Mouse (Mus musculus) CD4-positive helper T cell, adult 2 months (primary cell): Measurements from ENCODE around the gene Cox14.
"Not testable (repeated sequence)": the region's sequence is repeated elsewhere in the genome, so short reads cannot be mapped to it uniquely, and the experiment has no call there.

Experiments used
- DNase-seq: peaks from one replicate; pipeline ENCODE4 v3.0.0-alpha.2; 2012; ENCODE audit warnings: low read depth, missing footprints, low spot score

The Cox14 gene

GRCm38 (mm10) chr15:99726549-99726948 lies 1.1 kb downstream of the Cox14 start:
- DNase-seq, result peak; percentile 28

GRCm38 (mm10) chr15:99727039-99727438 lies 1.6 kb downstream of the Cox14 start:
- peak; percentile 36 for DNase-seq

DNA sequence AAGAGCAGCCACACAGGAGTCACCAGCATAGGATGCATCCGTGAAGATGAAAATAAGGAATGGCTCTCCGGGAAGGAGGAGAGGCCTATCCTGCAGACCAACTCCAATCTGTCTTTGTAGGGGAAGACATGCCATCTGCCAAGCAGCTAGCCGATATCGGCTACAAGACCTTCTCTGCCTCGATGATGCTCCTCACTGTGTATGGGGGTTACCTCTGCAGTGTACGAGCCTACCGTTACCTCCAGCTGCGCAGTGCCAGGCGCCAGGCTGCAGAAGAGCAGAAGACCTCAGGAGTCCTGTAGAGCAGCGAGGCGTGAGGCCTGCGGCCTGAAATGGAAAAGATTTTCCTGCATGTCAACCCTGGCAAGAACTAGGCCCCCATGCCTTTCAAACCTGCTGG lies 2.1 kb downstream of the Cox14 start:
- no peak for DNase-seq

- no peak for DNase-seq
Measured at GRCm38 (mm10) chr15:99728211-99728610, 2.8 kb downstream of the Cox14 start.

DNA sequence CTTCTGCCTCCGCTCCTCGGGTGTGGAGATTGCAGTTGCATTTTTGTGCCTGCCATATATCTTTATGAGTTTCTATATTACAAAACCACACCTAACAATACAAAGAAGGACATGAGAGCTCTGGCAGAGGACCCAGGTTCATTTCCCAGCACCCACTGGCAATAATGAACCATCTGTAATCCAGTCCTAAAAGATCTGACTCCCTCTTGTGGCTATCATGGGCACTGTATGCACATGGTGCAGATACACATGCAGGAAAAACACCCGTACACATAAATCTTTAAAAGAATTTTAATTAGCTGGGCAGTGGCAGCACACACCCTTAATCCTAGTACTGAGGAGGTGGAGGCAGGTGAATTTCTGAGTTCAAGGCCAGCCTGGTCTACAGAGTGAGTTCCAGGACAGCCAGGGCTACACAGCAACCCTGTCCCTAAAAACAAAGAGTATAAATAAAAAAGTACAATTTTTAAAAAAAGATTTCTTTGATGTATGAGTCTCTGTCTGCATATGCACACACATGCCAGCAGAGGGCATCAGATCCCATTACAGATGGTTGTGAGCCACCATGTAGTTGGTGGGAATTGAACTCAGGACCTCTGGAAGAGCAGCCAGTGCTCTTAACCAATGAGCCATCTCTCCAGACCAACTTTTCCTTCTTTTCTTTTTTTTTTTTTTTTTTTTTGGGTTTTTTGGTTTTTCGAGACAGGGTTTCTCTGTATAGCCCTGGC lies 3.8 kb downstream of the Cox14 start:
- DNase-seq, result peak; percentile 27

GRCm38 (mm10) chr15:99731167-99731566 lies 5.7 kb downstream of the Cox14 start:
- DNase-seq, result no peak

DNA sequence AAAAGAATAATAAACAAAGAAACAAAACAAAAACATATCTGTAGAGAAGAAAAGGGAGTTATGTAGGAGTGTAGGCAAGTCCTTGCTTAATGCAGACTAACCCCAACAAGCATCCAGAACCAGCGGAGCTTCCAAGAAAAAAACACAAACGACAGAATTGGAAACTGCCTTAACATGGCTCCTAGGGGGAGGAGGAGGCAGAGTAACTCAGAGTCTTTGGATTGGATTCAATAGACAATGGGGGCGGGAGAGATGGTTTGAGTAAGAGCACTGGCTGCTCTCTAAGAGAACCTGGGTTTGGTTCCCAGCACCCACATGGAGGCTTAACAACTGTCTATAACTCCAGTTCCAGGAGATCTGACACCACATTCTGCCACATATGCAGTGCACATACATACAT lies 6.3 kb downstream of the Cox14 start:
- no peak for DNase-seq

DNA sequence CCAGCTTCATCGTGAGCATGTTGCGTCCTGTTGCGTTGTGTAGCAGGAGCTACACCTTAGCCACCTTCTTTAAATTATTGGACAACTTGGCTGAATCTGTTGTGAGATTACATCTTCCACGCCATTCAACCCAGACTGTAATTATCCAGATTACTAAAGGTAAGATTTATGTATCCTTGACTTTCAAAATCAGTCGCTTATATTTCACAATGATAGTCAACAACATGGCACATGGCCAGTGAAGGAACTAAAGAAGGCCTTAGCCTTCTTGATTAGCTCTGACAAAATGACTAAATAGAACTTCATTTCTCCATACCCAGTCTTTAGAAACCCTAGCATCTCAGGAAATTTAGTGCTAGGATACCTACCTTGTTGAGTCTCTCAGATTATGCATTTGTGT lies 7.8 kb downstream of the Cox14 start:
- DNase-seq, result no peak

DNA sequence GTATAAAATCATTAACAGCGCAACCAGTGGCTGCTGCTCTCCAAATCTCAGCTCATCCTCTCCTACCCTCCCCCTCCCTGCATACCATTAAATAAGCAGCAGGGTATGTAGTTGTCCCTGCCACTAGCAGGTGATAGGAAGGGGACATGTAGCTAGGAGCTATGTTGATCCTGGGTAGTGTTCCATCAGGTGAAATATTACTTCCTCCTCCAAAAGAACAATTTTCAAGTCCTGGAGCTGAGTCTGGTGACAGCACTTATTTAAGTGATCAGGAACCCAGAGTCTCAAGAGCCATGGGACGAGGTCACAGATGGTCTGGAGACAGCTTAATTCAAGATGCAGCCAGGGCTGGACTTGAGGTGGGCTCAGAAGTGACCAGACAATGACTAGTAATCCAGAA lies 10.2 kb downstream of the Cox14 start:
- no peak for DNase-seq

- no peak for DNase-seq
Measured at GRCm38 (mm10) chr15:99736675-99737074, 11.3 kb downstream of the Cox14 start.

- no peak for DNase-seq
Measured at GRCm38 (mm10) chr15:99740229-99740628, 14.8 kb downstream of the Cox14 start.

GRCm38 (mm10) chr15:99754204-99754603 lies 28.8 kb downstream of the Cox14 start:
- no peak for DNase-seq

DNA sequence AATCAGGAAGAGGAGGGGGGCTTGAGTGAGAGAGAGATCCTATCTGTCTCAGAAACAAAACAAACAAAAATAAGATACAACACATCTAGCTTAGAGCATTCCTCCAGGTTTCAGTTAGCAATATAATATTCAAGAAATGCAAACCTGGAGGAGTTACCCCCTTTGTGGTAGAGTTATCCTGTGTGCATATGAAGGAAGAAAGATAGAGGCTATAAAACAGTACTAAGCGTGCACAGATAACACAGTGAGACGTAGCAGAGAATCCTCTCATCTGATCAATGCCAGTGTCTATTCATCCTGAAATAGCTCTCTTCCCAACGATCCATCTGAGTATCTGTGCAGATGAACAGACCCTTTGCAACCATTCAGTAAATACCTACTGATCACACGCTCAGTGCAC lies 42.0 kb downstream of the Cox14 start:
- no peak for DNase-seq

GRCm38 (mm10) chr15:99768761-99769160 lies 43.3 kb downstream of the Cox14 start:
- DNase-seq, result no peak

GRCm38 (mm10) chr15:99771004-99771500 lies 45.6 kb downstream of the Cox14 start:
- DNase-seq, result no peak

DNA sequence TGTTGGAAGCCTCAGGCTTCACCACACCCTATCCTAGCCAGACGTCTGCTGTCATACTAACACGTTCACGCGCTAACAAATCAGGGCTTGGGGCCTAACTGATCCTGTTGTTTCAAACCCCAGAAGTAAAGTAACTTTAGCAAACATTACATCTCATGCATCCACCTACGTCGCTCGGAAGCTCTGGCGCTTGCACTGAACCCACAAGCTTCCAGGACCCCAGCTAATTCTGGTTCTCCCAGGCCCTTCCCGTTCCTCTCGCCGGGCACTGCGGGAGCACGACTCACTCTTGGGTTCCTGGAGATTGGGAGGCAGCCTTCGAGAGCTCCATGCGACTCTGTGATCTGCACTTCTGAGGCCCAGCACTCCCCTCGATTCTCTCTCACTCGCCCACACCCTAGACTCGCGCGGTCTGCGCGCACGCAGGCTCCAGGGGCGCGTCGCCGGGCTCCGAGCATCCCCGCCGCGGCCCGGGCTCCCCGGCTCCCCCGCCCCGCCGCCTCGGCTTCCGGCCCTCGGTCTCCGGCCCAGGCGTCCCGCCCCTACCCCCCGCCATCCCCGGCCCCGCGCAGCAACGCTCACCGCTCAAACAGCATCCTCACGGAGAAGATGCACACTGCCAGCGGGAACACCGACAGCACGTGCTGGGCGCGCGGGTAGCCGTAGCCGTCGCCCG lies 46.3 kb downstream of the Cox14 start:
- peak; percentile 59 for DNase-seq

- DNase-seq, result peak; percentile 93
Measured at GRCm38 (mm10) chr15:99772277-99772880, 47.0 kb downstream of the Cox14 start.

DNA sequence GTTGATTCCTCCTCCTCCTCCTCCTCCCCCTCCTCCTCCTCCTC lies 47.3 kb downstream of the Cox14 start, which contains the start of gene Cers5:
TSS of gene Cers5 (minus strand) at position 5 of the 44 bp plus-strand sequence.
- not testable (repeated sequence) for DNase-seq

DNA sequence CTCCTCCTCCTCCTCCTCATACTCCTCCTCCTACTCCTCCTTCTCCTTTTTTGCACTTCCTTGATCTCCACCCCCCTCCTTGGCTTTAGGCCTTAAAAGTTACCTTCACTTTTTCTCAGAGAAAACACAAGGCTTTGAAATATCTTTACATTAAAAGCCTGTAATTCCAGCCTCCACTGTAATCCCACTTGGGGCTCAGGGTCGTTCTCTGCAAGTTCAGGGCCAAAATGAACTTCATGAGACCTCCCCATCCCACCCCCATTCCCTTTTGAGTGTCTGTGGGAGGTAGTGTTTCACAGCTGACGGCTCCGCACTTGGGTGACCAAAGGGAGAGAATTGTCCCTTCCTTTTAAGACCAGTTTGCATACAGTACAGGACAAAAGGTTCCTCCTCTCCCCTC lies 47.5 kb downstream of the Cox14 start:
- no peak for DNase-seq
